Mouse (Mus musculus): ENCODE measurements around the gene Dus4l.

DNA sequence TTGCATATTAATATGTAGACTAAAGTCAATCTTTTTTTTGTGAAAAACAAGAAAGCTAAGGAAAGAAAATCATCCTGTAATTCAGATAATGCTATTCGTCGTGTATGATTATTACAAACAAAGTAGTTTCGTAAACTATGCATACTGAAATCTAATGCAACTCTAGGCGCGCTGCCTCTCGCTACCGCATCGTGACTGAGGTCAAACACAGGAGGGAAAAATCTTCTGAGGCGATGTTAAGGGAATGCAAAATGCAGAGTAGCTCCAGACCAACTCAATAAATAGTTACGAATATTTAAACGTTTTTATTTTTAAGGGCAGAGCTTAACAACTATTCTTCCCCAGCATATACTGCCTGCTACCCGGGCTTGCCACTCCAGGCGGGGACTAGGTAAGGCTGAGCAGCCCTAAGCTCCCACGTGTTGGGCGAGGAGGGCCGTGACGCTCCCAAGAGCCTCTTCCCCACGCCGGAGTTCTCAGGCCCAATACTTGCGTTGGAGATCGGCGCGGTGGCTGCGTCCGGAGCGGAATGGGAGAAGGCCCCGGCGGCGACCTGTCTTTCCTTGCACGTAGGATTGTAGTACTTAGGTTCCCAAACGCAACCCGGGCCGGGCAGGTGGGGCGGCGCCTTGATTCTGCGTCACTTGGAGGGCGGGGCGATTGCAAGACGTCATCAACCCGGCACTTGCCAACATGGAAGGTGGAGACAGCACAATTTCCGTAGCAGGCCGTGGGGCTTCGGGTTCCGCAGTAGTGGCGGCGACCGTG lies at the start of gene Dus4l, which contains the start of gene Cog5:
- TF ChIP-seq CTCF (IDR thresholded peaks at IDR 0.05; ENCODE audit: extremely low read depth, insufficient read length, insufficient replicate concordance, low read depth, low read length) (0 out of 2 replicates have a peak, but pooled peaks have one; percentile 11), POLR2A (IDR thresholded peaks at IDR 0.05; ENCODE audit: low read depth, low read length) (peak; percentile 72)

Data from small intestine, adult 2 months (tissue).